Mouse (Mus musculus) spleen, adult 2 months (tissue): Measurements from ENCODE around the gene Gatd1.

Experiments used
- CTCF ChIP-seq: fragments of 200-500 bp; IDR thresholded peaks from 2 replicates; pipeline ENCODE4 v1.5.1; 2011; ENCODE audit warnings: mild to moderate bottlenecking, inconsistent platforms; ENCODE audit not compliant: insufficient read depth, insufficient read length, insufficient replicate concordance; ENCODE audit errors: extremely low read depth
- POLR2A ChIP-seq: fragments of 200-500 bp; IDR thresholded peaks from 2 replicates; pipeline ENCODE4 v1.6.1; 2011; ENCODE audit warnings: low read depth, low read length, inconsistent platforms

- TF ChIP-seq POLR2A (no peak), CTCF (peak; percentile 69)
These were observed 44.2 kb upstream of the Gatd1 start for GRCm38 (mm10) chr7:141457986-141458660.
